Comparison of ENCODE assay signal across 23 mouse cellular contexts in the genomic region with DNA sequence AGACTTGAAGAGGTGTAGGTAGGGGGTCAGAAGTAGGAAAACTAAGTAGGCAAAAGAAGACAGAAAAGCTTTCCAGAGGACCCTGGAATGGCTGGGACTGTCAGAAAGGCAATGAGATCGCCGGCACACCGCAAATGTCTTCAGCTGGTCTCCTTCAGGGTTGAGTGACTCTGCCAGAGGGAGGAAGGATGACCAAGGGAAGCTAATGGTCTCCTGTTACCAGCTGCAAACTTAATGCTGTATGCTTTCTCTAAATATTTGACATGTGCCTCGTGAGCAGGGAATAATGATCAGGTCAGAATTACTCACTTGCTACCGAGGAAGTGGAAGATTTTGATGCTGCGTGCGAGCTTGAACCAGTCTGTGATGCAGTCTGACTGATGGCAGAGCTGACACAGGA.
"Had no signal": no experiment of that assay in that cellular context is flagged by ENCODE, and none has a peak within 500 bp of the region (broad histone marks: within the 10 kb centered on the region; RNA-seq: fewer than 3 reads in every experiment).

No protein-coding gene starts in this region.

- H3K9ac ChIP-seq: hindbrain, embryonic 12.5 days; hindbrain, embryonic 14.5 days; intestine, embryonic 15.5 days; limb, embryonic 13.5 days; limb, embryonic 15.5 days; liver, embryonic 12.5 days; liver, embryonic 14.5 days had no signal

- DNase-seq: gastrocnemius, adult 2 months; gastrocnemius, postnatal 10 days; gastrocnemius, postnatal 25 days; heart, adult 2 months; heart, postnatal 10 days; heart, postnatal 4 days; kidney, postnatal 10 days; kidney, postnatal 25 days; left cerebral cortex, postnatal 4 days; lung, adult 18-20 months had no signal

- H3K4me1 ChIP-seq: hindbrain, embryonic 12.5 days; intestine, embryonic 15.5 days; limb, embryonic 15.5 days; liver, embryonic 12.5 days had no signal

- H3K36me3 ChIP-seq: hindbrain, embryonic 10.5 days; hindbrain, embryonic 12.5 days; intestine, embryonic 15.5 days; limb, embryonic 13.5 days; limb, embryonic 15.5 days; liver, embryonic 12.5 days had no signal

- H3K4me2 ChIP-seq: heart, embryonic 11.5 days; hindbrain, embryonic 12.5 days; hindbrain, embryonic 14.5 days; intestine, embryonic 15.5 days; limb, embryonic 13.5 days; limb, embryonic 15.5 days; liver, embryonic 12.5 days had no signal

- H3K4me3 ChIP-seq: gastrocnemius, adult 2 months; heart, adult 2 months; hindbrain, embryonic 10.5 days; hindbrain, embryonic 12.5 days; intestine, embryonic 15.5 days; layer of hippocampus, adult 2 months; limb, embryonic 13.5 days; limb, embryonic 15.5 days; liver, embryonic 12.5 days had no signal

- H3K9me3 ChIP-seq: hindbrain, embryonic 10.5 days; hindbrain, embryonic 12.5 days; intestine, embryonic 15.5 days; limb, embryonic 13.5 days; limb, embryonic 15.5 days; liver, embryonic 12.5 days had no signal

- H3K27ac ChIP-seq: gastrocnemius, adult 2 months; heart, adult 2 months; hindbrain, embryonic 10.5 days; hindbrain, embryonic 12.5 days; hindbrain, embryonic 14.5 days; intestine, embryonic 15.5 days; layer of hippocampus, adult 2 months; limb, embryonic 13.5 days; limb, embryonic 15.5 days; liver, embryonic 12.5 days; liver, embryonic 14.5 days had no signal

- ATAC-seq: hindbrain, embryonic 16.5 days; inflammation-experienced regulatory T-cells, adult 6 months; intestine, embryonic 15.5 days; intestine, postnatal 0 days; liver, embryonic 12.5 days had no signal

- H3K27me3 ChIP-seq: hindbrain, embryonic 12.5 days; intestine, embryonic 15.5 days; limb, embryonic 13.5 days; limb, embryonic 15.5 days; liver, embryonic 12.5 days had no signal
